Mouse (Mus musculus): ENCODE data around the gene Arl4d.
"Not testable (repeated sequence)": the region's sequence is repeated elsewhere in the genome, so short reads cannot be mapped to it uniquely, and the experiment has no call there.

Gene Arl4d

DNA sequence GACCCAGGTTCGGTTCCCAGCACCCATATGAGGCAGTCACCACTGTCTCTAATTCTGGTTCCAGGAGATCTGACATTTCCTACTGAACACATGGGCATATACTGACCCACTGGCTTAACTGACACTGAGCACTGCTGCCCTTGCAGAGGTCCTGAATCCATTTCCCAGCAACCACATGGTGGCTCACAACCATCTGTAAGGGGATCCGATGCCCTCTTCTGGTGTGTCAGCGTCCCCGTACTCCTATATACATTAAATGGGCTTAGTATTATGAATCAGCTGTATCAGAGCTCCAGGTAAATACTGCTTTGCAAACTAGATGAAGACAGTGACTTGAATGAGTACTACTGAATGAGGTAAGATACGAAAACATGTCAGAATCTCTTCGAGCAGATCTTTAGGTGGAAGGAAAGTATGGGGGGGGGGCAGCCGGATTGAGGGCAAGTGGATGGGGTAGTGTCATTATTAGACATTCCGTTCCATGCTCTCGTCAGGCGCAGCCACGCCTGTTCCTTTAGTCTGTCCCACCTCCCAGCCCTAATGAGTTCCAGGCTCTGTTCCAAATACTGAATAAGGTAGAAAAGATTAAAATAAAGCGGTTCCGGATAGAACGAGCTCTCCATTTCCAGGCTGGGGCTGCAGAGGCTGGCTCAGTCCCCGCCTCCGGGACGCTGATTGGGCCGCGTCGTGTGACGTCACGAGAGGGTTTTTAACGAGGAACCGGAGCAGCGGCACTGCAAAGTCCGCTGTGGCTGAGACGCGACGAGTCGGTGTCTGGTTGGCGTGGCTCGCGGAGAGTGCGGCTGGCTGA, at the start of gene Arl4d:
Arl4d (plus strand) TSS at position 717 of the 811 bp plus-strand sequence.
- peak; percentile 96 to 97 for DNase-seq

DNA sequence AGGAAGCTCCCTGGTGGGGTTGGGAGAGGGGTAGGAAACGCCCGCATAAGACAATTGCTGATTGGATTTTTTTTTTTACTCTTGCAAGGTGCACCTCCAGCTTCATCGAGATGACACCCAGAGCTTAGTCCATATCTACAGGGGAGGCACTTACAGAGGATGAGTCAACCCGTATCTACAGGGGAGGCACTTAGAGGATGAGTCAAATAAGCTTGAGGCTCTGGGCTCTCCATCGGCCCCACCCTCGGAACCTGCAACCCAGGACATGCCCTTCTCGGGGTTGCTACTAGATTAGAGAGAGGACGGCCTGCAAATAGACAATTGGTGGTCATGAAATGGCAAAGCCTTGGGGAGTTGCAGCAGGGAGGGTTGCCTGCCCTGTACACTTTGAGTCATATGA, 49.2 kb upstream of the Arl4d start:
- no peak for DNase-seq

DNA sequence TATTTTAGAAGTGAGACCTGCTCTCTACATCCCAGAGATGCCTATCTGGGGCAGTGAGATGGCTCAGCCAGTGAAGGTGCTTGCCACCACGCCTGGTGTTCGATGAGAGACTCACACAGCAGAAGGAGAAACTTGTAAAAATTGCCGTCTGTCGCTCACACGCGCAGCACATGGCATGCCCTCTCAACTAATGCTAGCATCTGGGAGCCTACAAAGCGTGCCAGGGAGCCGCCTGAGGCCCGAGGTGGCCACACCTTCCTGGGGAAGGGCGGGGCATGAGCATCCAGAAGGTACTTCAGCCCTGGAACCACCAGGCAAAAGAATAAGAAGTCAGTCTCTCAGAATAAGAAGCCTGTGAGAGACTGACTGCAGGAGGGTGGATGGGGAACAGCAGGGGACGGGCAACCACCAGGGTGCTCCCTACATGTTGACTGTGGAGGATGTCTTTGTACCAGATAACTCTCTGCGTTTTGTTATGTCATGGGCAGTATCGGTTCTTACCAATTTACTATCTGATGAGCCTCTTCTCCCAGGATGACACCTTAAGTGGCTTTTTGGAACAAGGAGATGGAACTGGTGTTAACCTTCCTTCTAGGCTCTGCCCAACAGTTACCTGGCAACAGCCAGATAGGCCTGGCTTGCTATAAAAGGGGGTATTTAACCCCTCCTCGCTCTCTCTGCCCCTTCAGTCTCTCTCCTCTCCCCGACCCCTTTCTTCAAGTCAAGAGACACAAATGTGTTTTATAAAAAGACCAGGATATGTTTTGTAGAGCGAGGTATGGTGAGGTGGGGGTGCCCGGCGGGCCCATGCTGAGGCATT, 48.2 kb upstream of the Arl4d start:
- DNase-seq, result no peak

DNA sequence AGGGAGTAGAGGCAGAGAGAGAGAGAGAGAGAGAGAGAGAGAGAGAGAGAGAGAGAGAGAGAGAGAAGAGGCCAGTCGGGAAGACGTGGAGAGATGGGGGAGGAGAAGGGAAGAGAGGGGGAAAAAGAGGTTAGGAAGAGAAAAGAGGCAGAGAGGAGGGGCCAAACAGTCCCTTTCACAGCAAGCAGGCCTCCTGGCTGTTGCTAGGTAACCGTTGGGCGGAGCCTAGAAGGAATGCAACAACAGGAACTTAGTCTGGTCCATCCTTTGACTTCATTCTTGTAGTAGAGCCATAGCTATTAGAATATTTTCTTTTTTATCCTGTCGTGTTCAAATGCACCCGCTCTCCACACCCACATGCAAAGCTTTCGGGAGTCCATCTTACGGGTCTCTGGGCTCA, 47.5 kb upstream of the Arl4d start:
- peak; percentile 69 to 76 for DNase-seq

DNA sequence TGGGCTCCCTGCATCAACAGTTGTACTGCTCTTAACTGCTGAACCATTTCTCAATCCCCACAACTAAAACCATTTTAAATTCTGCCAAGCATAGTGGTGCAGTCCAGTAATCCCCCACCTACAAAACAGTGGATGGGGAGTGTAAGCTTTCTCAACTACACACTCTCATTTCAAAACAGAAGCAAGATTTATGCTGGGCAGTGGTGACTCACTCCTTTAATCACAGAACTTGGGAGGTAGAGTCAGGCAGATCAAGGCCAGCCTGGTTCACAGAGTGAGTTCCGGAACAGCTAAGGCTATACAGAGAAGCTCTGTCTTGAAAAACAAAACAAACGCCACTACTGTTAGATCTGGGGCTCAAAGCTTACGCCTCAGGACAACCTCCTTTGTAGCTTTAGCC, 46.7 kb upstream of the Arl4d start:
- no peak for DNase-seq

DNA sequence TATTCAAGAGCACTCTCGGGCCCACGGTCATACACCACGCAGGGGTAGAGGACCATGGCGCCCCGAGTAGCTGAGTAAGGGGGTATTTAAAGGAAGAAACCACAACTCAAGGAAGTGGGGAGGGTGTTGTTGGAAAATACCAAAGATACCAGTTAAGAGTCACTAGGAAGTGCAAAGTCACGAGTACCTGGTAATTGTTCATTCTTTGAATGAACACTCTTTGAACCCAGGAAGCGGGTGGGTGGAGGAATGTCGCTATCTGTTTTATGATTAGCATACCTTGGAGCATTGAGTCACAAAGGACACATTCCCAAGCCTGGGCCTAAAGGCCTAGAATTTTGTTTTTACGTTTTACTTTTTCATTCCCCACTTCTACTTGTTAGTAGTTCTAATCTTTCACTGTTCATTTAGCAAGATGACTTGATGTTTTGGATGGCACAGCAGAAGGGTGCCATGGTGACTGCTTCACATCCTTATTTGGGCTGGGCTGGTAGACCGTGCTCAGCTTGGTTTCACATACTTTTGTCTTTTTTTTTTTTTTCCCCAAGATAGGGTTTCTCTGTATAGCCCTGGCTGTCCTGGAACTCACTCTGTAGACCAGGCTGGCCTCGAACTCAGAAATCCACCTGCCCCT, 45.2 kb upstream of the Arl4d start:
- DNase-seq, result not testable (repeated sequence)

DNA sequence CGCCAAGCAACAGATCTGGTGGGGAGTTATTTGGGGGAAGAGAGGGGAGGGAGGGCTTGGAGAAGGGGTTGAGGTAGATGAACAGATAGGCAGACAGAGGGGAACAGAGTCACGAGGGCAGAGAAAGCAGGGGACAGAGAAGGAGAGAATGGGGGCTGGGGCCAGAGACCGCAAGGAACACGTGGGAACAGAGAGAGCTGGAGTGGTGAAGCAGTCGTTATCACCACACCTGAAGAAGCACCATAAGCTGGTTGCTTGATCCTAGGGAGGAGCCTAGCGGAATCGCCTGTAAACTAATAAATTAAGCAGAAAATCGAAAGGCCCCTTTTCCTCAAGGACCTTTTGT, 38.7 kb upstream of the Arl4d start:
- DNase-seq, result no peak

DNA sequence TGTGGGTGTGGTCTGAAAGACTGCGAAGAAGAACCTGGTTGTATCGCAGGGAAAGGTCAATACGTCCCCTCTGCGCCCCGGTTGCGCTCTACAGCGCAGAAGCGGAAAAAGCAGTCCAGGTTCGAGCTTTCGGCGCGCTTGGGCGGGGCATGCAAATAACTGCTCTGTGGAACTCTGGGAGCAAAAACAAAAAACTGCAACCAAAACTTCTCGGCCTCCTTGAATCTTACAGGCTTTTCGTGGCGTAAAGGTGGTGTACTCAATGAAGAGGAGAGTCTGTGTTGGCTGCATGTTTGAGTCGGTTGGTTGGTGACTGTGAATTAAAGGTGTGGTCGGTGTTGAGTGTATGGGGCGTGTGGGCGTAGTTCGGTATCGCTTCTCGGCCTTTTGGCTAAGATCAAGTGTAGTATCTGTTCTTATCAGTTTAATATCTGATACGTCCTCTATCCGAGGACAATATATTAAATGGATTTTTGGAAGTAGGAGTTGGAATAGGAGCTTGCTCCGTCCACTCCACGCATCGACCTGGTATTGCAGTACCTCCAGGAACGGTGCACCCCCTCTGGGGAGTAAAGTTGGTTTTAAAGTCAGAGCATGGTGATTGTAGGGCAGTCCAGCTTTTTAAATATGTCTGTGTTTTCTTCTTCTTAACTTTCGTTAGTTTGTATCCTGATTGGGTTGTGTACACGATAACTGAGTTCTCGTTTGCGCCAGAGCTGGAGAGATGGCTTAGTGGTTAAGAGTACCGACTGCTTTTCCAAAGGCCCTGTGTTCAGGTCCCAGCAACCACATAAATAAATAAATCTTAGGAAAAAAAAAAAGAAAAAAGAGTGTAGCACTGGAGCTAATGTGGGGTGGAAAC, 38.1 kb upstream of the Arl4d start, which contains the start of gene Rdm1:
Rdm1 (plus strand) TSS at position 201 of the 862 bp plus-strand sequence.
- DNase-seq, result peak; percentile 88 to 93

DNA sequence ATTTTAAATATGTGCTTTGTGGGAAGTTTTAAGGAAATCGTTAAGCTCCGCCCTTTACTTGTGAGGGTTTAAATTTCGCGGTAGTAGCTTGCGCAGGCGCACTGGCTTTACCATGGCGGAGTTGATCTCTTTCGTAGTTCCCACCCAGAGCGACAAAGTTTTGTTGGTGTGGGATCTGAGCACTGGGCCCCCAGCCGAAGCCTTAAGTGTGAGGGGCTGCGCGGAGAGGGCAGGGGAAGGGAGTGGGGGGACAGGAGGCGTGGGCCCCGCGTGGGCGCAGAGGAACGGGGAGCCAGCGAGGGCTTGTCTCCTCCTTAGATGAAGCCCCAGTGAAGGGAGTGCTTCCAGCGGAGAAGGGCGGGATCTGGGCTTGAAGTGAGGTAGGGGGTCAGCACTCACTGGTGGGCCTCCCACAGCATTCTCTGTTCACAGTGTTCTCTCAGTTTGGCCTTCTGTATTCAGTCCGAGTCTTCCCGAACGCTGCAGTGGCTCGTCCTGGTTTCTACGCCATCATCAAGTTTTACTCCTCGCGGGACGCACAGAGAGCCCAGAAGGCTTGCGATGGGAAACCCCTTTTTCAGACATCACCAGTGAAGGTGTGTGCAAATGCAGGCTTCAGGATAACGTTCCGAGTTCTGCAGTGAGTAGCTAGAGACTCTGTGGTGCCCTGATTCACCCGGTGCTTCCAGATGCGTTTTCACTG, 37.3 kb upstream of the Arl4d start:
- DNase-seq, result peak; percentile 92 to 93

DNA sequence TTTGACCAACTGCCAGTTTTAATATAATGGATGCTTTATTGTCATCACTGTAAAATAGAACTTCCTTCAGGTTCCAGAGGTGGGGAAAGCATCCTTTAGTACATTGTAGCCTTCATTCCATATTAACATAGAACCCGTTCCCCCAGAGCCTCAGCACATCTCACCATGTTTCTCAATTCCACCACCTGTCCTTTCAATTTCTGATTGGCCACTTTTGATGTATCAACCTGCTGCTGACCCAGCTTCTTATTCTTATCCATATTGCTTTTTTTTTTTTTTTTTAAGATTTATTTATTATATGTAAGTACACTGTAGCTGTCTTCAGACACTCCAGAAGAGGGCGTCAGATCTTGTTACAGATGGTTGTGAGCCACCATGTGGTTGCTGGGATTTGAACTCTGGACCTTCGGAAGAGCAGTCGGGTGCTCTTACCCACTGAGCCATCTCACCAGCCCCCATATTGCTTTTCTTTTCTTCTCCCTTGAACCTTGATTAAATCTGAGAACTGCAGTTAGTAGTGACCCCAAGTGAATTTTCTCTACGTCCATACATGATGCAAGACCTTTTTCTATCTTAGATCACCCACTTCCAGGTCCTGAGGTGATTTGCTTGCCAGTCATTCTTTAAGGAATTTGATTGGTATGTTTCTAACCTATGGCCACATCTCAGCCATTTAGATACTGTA, 36.5 kb upstream of the Arl4d start:
- DNase-seq, result not testable (repeated sequence)

DNA sequence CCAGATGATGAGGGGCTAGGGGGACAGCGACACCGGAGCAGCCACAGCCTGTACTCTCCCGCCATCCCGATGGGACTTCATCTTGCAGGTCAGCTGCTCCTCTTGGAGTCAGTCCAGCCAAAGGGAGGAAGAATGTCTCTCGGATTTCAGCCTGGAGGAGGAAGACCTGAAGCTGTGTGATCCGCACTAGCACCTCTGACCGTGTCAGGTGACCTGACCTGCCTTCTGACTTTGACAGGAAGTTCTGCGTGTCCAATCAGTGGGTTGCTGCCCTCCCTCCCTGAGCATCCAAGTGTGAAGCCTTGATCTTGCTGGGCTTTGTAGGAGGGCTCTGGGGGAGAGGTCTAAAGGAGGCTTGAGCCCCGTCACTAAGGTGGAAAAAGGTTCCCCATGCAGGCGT, 29.7 kb upstream of the Arl4d start:
- DNase-seq, result peak; percentile 10 to 38

DNA sequence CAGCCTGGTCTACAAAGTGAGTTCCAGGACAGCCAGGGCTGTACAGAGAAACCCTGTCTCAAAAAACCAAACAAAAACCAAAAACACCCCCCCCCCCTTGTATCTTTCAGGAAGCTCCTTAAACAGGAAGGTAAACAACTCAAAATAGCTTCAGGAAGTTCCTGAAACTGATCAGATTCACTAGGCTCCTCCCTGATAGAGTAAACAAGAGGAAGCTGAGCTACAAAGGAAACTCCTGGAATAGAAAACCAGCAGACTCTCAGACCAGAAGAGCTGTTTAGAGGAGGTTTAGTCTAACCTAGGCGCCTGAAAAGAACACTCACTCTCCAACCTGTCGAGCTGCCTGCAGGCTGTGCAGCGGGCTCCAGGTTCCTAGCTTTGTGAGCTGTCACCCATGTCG, 25.6 kb upstream of the Arl4d start:
- DNase-seq, result no peak

DNA sequence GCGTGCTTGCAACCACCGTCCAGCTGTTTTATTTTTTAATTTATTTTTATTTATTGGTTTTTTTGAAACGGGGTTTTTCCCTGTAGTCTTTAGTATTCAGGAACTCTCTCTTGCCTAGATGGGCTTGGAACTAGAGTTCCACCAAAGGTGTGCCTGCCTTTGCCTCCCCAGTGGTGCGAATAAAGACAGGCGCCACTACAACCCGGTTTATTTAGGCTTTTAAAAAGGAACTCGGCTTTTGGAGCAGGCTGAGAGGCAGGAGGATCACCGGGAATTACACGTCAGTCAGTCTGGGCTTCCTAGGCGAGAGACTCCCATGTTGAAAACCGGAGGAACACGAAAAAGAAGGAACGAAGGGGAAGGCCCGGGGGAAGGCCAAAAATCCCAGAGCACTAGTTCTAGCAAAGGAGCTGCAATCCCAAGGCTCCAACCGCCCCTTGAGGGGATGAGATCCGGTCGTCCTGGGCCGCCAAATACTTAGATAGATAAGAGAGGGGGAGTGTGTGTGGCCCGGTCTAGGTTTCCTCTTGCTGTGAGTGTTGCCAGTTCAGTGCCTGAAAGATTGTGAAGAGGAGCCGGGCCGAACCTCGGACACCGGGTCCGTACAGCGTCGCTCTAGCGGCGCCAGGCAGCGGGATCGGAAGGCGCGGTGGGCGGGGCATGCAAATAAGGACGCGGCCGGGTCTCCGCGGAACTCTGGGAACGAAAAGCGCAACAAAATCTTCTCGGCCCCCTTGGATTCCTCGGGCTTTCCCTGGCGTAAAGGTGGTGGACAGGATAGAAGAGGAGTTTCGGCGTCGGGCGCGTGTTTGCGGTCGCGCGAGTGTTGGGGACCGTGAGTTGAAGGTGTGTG, 24.3 kb upstream of the Arl4d start:
- peak; percentile 84 to 91 for DNase-seq

DNA sequence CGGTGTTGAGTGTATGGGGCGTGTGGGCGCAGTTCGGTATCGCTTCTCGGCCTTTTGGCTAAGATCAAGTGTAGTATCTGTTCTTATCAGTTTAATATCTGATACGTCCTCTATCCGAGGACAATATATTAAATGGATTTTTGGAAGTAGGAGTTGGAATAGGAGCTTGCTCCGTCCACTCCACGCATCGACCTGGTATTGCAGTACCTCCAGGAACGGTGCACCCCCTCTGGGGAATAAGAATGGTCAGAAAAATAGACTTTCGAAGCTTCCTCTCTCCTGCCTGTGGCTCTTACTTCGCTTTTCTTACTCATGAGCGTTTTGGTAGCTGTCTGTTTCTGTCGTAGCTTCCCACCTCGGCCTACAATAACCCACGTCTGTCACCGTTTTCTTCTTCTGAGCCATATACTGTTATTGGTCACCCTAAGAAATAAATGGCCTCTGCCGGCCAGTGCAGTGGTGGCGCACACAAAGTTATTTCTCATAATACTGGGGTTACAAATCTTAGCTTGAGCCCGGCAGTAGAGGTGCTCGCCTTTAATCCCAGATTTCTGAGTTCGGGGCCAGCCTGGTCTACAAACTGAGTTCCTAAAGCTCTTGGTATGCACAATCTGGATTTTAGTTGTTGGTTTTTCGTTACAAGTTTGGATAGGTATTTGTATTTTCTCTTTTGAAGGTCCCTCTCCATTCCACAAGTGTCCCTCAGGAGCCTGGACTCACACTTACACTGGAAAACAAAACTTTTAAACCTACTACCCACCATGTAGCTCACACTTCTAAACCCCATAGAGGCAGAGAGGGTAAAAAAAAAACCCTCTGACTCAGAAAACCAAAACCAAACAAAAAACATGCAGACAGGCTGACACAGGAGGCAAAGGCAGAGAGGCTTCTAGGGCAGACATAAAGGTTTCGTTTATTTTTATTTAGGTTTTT, 23.4 kb upstream of the Arl4d start:
- peak; percentile 55 to 66 for DNase-seq

DNA sequence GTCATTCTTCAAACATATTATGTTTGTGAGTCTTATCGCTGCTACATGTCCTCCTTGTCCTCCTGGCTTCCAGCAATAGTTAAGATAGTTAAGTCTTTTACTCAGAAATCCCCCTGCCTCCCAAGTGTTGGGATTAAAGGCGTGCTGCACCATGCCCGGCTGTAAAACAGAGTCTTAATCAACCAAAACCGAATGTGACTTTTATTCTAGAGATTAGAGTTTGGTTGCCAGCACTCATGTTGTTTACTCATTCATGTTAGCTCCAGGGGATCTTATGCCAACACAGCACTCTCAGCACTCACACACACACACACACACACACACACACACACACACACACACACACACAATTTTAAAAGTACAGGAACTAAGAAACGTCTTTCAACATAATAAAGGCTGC, 22.4 kb upstream of the Arl4d start:
- DNase-seq, result no peak

DNA sequence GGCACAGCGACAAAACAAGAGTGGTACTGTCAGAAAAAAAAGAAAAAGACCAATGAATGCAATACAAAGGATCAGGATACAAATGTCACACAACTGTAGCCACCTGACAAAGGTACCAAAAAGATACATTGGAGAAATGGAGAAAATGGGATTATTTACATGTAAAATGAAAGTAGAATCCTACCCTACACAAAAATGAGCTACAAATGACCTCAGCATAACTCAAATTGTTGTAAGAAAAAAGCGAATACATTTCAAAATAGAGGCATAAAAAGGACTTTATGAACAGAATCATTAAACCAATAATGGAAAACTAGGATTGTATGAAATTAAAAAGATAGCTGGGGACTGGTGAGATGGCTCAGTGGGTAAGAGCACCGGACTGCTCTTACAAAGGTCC, 20.8 kb upstream of the Arl4d start:
- no peak for DNase-seq

DNA sequence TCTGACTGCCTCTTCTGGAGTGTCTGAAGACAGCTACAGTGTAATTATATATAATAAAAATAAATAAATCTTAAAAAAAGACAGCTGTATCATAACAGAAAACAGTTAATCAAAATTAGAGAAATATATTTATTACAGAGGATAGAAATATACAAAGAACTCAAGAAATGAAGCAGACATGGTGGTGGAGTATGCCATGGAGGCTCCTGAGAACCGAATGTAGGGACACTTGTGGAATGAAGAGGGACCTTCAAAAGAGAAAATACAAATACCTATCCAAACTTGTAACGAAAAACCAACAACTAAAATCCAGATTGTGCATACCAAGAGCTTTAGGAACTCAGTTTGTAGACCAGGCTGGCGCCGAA, 20.3 kb upstream of the Arl4d start:
- DNase-seq, result not testable (repeated sequence)

DNA sequence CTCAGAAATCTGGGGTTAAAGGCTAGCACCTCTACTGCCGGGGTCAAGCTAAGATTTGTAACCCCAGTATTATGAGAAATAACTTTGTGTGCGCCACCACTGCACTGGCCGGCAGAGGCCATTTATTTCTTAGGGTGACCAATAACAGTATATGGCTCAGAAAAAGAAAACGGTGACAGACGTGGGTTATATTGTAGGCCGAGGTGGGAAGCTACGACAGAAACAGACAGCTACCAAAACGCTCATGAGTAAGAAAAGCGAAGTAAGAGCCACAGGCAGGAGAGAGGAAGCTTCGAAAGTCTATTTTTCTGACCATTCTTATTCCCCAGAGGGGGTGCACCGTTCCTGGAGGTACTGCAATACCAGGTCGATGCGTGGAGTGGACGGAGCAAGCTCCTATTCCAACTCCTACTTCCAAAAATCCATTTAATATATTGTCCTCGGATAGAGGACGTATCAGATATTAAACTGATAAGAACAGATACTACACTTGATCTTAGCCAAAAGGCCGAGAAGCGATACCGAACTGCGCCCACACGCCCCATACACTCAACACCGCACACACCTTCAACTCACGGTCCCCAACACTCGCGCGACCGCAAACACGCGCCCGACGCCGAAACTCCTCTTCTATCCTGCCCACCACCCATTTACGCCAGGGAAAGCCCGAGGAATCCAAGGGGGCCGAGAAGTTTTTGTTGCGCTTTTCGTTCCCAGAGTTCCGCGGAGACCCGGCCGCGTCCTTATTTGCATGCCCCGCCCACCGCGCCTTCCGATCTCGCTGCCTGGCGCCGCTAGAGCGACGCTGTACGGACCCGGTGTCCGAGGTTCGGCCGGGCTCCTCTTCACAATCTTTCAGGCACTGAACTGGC, 19.7 kb upstream of the Arl4d start:
- DNase-seq, result peak; percentile 76 to 85
